Mouse (Mus musculus): Measurements from ENCODE around the gene Fabp6. TPM values are rescaled to one million over a fixed set of nuclear protein-coding genes. Genes with fewer than 3 reads are reported as not detected.
A peak's percentile ranks its signal among the peaks of the same experiment; 100 is the strongest.

Fabp6 gene
- total RNA-seq, 1 experiment from 2014 or later = not detected

- no peak for ATAC-seq (ENCODE audit: extremely low read depth, insufficient number of reproducible peaks, low FRiP score, poor library complexity, severe bottlenecking)
These were observed 4.5 kb upstream of the Fabp6 start for GRCm38 (mm10) chr11:43605859-43606258.

- ATAC-seq (ENCODE audit: extremely low read depth, insufficient number of reproducible peaks, low FRiP score, poor library complexity, severe bottlenecking) = no peak
These were observed 3.6 kb upstream of the Fabp6 start for GRCm38 (mm10) chr11:43604891-43605290.

- ATAC-seq (ENCODE audit: extremely low read depth, insufficient number of reproducible peaks, low FRiP score, poor library complexity, severe bottlenecking) = no peak
These were observed 2.9 kb upstream of the Fabp6 start for GRCm38 (mm10) chr11:43604207-43604606.

- no peak for ATAC-seq (ENCODE audit: extremely low read depth, insufficient number of reproducible peaks, low FRiP score, poor library complexity, severe bottlenecking)
These were observed 11.7 kb downstream of the Fabp6 start for GRCm38 (mm10) chr11:43589530-43590072.

- no peak for ATAC-seq (ENCODE audit: extremely low read depth, insufficient number of reproducible peaks, low FRiP score, poor library complexity, severe bottlenecking)
These were observed 14.8 kb downstream of the Fabp6 start, which contains the start of gene 4933415A04Rik for GRCm38 (mm10) chr11:43586324-43587090. 4933415A04Rik (plus strand) TSS chr11:43587040.

- ATAC-seq (ENCODE audit: extremely low read depth, insufficient number of reproducible peaks, low FRiP score, poor library complexity, severe bottlenecking) = no peak
These were observed 15.9 kb downstream of the Fabp6 start for GRCm38 (mm10) chr11:43585211-43586005.

- no peak for ATAC-seq (ENCODE audit: extremely low read depth, insufficient number of reproducible peaks, low FRiP score, poor library complexity, severe bottlenecking)
These were observed 23.4 kb downstream of the Fabp6 start for GRCm38 (mm10) chr11:43577713-43578478.

- no peak for ATAC-seq (ENCODE audit: extremely low read depth, insufficient number of reproducible peaks, low FRiP score, poor library complexity, severe bottlenecking)
These were observed 25.8 kb downstream of the Fabp6 start for GRCm38 (mm10) chr11:43575376-43576151.

- no peak for ATAC-seq (ENCODE audit: extremely low read depth, insufficient number of reproducible peaks, low FRiP score, poor library complexity, severe bottlenecking)
These were observed 26.3 kb downstream of the Fabp6 start for GRCm38 (mm10) chr11:43575061-43575375.

GRCm38 (mm10) chr11:43569595-43569994, 31.7 kb downstream of the Fabp6 start:
- ATAC-seq (ENCODE audit: extremely low read depth, insufficient number of reproducible peaks, low FRiP score, poor library complexity, severe bottlenecking) = no peak

GRCm38 (mm10) chr11:43569188-43569587, 32.2 kb downstream of the Fabp6 start:
- ATAC-seq (ENCODE audit: extremely low read depth, insufficient number of reproducible peaks, low FRiP score, poor library complexity, severe bottlenecking) = no peak

GRCm38 (mm10) chr11:43568263-43568662, 33.1 kb downstream of the Fabp6 start:
- peak; percentile 74 for ATAC-seq (ENCODE audit: extremely low read depth, insufficient number of reproducible peaks, low FRiP score, poor library complexity, severe bottlenecking)

GRCm38 (mm10) chr11:43566696-43567095, 34.6 kb downstream of the Fabp6 start:
- ATAC-seq (ENCODE audit: extremely low read depth, insufficient number of reproducible peaks, low FRiP score, poor library complexity, severe bottlenecking) = no peak

GRCm38 (mm10) chr11:43565852-43566251, 35.5 kb downstream of the Fabp6 start:
- no peak for ATAC-seq (ENCODE audit: extremely low read depth, insufficient number of reproducible peaks, low FRiP score, poor library complexity, severe bottlenecking)

GRCm38 (mm10) chr11:43565414-43565813, 35.9 kb downstream of the Fabp6 start:
- ATAC-seq (ENCODE audit: extremely low read depth, insufficient number of reproducible peaks, low FRiP score, poor library complexity, severe bottlenecking) = no peak

GRCm38 (mm10) chr11:43563654-43564244, 37.6 kb downstream of the Fabp6 start:
- ATAC-seq (ENCODE audit: extremely low read depth, insufficient number of reproducible peaks, low FRiP score, poor library complexity, severe bottlenecking) = no peak

- ATAC-seq (ENCODE audit: extremely low read depth, insufficient number of reproducible peaks, low FRiP score, poor library complexity, severe bottlenecking) = no peak
These were observed 41.6 kb downstream of the Fabp6 start for GRCm38 (mm10) chr11:43559515-43560292.

All from neutrophil, adult 5-6 weeks (primary cell).